Mouse (Mus musculus) MEL (cell line): ENCODE data around the gene Ccdc38. TPM values are rescaled to one million over a fixed set of nuclear protein-coding genes. Genes with fewer than 3 reads are reported as not detected.

Experiments
- DNase-seq: peaks from one replicate; pipeline ENCODE4 v3.0.0; 2011; ENCODE audit warnings: low read depth, low spot score
- H3K27ac ChIP-seq: 2 replicates; pipeline ENCODE4 v1.5.1; 2012; ENCODE audit warnings: low read depth, mild to moderate bottlenecking, control low read depth, low read length, moderate library complexity; ENCODE audit not compliant: control insufficient read depth
- H3K27me3 ChIP-seq, 2 experiments: fragments of 150-350 bp in 1 of 2; sonication (generic) in 1 of 2; 2 replicates each; pipeline ENCODE4 v1.6.1; 2012; ENCODE audit warnings: low read length in 2 of 2, mild to moderate bottlenecking in 2 of 2, improper control_type of control experiment in 1 of 2, moderate library complexity in 1 of 2; ENCODE audit not compliant: insufficient read depth in 2 of 2, control insufficient read depth in 1 of 2
- H3K36me3 ChIP-seq, 2 experiments: 2 replicates each; pipeline ENCODE4 v1.6.1; 2012 to 2014; ENCODE audit warnings: low read length in 2 of 2, improper control_type of control experiment in 1 of 2, inconsistent platforms in 1 of 2, mild to moderate bottlenecking in 1 of 2; ENCODE audit not compliant: insufficient read depth in 2 of 2, control insufficient read depth in 1 of 2
- H3K4me1 ChIP-seq, 2 experiments: fragments of 150-350 bp in 1 of 2; sonication (generic) in 1 of 2; 2 replicates each; pipeline ENCODE4 v1.6.1; 2012; ENCODE audit warnings: low read length in 2 of 2, improper control_type of control experiment in 1 of 2, mild to moderate bottlenecking in 1 of 2; ENCODE audit not compliant: insufficient read depth in 2 of 2, control insufficient read depth in 1 of 2
- H3K4me3 ChIP-seq, 2 experiments: fragments of 150-350 bp in 1 of 2; sonication (generic) in 1 of 2; 2 replicates each; pipeline ENCODE4 v1.5.1; 2012; ENCODE audit warnings: low read depth in 2 of 2, low read length in 2 of 2, mild to moderate bottlenecking in 2 of 2, moderate library complexity in 2 of 2, control low read depth in 1 of 2, improper control_type of control experiment in 1 of 2; ENCODE audit not compliant: control insufficient read depth in 1 of 2, insufficient read depth in 1 of 2
- H3K79me2 ChIP-seq: 2 replicates; pipeline ENCODE4 v1.6.1; 2012; ENCODE audit warnings: mild to moderate bottlenecking, low read length, moderate library complexity; ENCODE audit not compliant: control insufficient read depth, poor library complexity, insufficient read depth
- H3K9ac ChIP-seq: 2 replicates; pipeline ENCODE4 v1.6.1; 2012; ENCODE audit warnings: low read depth, mild to moderate bottlenecking, control low read depth, low read length, moderate library complexity; ENCODE audit not compliant: control insufficient read depth, poor library complexity, severe bottlenecking
- H3K9me3 ChIP-seq: fragments of 150-350 bp; sonication (generic); replicated peaks from 2 replicates; pipeline ENCODE4 v1.6.1; 2012; ENCODE audit warnings: mild to moderate bottlenecking, low read length, improper control_type of control experiment, moderate library complexity; ENCODE audit not compliant: insufficient read depth
- BHLHE40 ChIP-seq: IDR thresholded peaks from 2 replicates; pipeline ENCODE4 v1.6.1; 2012; ENCODE audit warnings: low read depth, mild to moderate bottlenecking, inconsistent platforms, low read length, improper control_type of control experiment, borderline replicate concordance
- CHD1 ChIP-seq: IDR thresholded peaks from 2 replicates; pipeline ENCODE4 v1.6.1; 2012; ENCODE audit warnings: low read depth, mild to moderate bottlenecking, inconsistent platforms, low read length, improper control_type of control experiment
- E2F4 ChIP-seq: IDR thresholded peaks from 2 replicates; pipeline ENCODE4 v1.6.1; 2011; ENCODE audit warnings: low read depth, low read length, improper control_type of control experiment, borderline replicate concordance
- ELF1 ChIP-seq: IDR thresholded peaks from 2 replicates; pipeline ENCODE4 v1.6.1; 2014; ENCODE audit warnings: low read depth, mild to moderate bottlenecking, inconsistent platforms, low read length, improper control_type of control experiment, moderate library complexity
- GABPA ChIP-seq: IDR thresholded peaks from 2 replicates; pipeline ENCODE4 v1.6.1; 2012; ENCODE audit warnings: low read depth, mild to moderate bottlenecking, inconsistent platforms, low read length, improper control_type of control experiment, moderate library complexity
- GATA1 ChIP-seq: IDR thresholded peaks from 2 replicates; pipeline ENCODE4 v1.6.1; 2011; ENCODE audit warnings: low read depth, low read length, improper control_type of control experiment
- HCFC1 ChIP-seq: IDR thresholded peaks from 2 replicates; pipeline ENCODE4 v1.6.1; 2012; ENCODE audit warnings: low read depth, mild to moderate bottlenecking, inconsistent platforms, low read length, improper control_type of control experiment, moderate library complexity
- KAT2A ChIP-seq: conservative IDR thresholded peaks from 2 replicates; pipeline ENCODE4 v1.6.1; 2012; ENCODE audit warnings: low read depth, low read length, improper control_type of control experiment, inconsistent platforms
- MAFK ChIP-seq: IDR thresholded peaks from 2 replicates; pipeline ENCODE4 v1.6.1; 2011; ENCODE audit warnings: low read depth, mild to moderate bottlenecking, low read length, improper control_type of control experiment, borderline replicate concordance
- MEF2A ChIP-seq: IDR thresholded peaks from 2 replicates; pipeline ENCODE4 v1.6.1; 2014; ENCODE audit warnings: low read depth, mild to moderate bottlenecking, inconsistent platforms, low read length, improper control_type of control experiment; ENCODE audit not compliant: poor library complexity, insufficient replicate concordance, severe bottlenecking; ENCODE audit errors: extremely low read depth
- MXI1 ChIP-seq: IDR thresholded peaks from 2 replicates; pipeline ENCODE4 v1.6.1; 2011; ENCODE audit warnings: mild to moderate bottlenecking, low read depth, low read length, improper control_type of control experiment
- MYC ChIP-seq: IDR thresholded peaks from 2 replicates; pipeline ENCODE4 v1.6.1; 2011; ENCODE audit warnings: low read depth, mild to moderate bottlenecking, low read length, improper control_type of control experiment, moderate library complexity
- NELFE ChIP-seq: IDR thresholded peaks from 2 replicates; pipeline ENCODE4 v1.6.1; 2011; ENCODE audit warnings: low read depth, low read length, improper control_type of control experiment
- POLR2A ChIP-seq, 2 experiments: IDR thresholded peaks; 2 replicates each; pipeline ENCODE4 v1.6.1; 2011 to 2012; ENCODE audit warnings: low read length in 2 of 2, mild to moderate bottlenecking in 2 of 2, control low read depth in 1 of 2, improper control_type of control experiment in 1 of 2, low read depth in 1 of 2, moderate library complexity in 1 of 2; ENCODE audit not compliant: control insufficient read depth in 1 of 2, insufficient read depth in 1 of 2, poor library complexity in 1 of 2
- POLR2AphosphoS2 ChIP-seq: IDR thresholded peaks from 2 replicates; pipeline ENCODE4 v1.6.1; 2011; ENCODE audit warnings: low read length, improper control_type of control experiment
- POLR2AphosphoS5 ChIP-seq: IDR thresholded peaks from 2 replicates; pipeline ENCODE4 v1.6.1; 2012; ENCODE audit warnings: low read depth, borderline replicate concordance, mild to moderate bottlenecking, inconsistent platforms, low read length, moderate library complexity, mixed read lengths
- RAD21 ChIP-seq: IDR thresholded peaks from 2 replicates; pipeline ENCODE4 v1.6.1; 2011; ENCODE audit warnings: mild to moderate bottlenecking, low read depth, low read length, improper control_type of control experiment
- RCOR1 ChIP-seq: IDR thresholded peaks from 2 replicates; pipeline ENCODE4 v1.6.1; 2012; ENCODE audit warnings: low read depth, mild to moderate bottlenecking, inconsistent platforms, low read length, improper control_type of control experiment
- SMC3 ChIP-seq: IDR thresholded peaks from 2 replicates; pipeline ENCODE4 v1.6.1; 2011; ENCODE audit warnings: low read depth, low read length, improper control_type of control experiment
- TAL1 ChIP-seq: IDR thresholded peaks from 2 replicates; pipeline ENCODE4 v1.6.1; 2012; ENCODE audit warnings: mild to moderate bottlenecking, inconsistent platforms, low read length, moderate library complexity, mixed read lengths
- TBP ChIP-seq: IDR thresholded peaks from 2 replicates; pipeline ENCODE4 v1.8.0; 2011; ENCODE audit warnings: low read depth, low read length, improper control_type of control experiment
- UBTF ChIP-seq: IDR thresholded peaks from 2 replicates; pipeline ENCODE4 v1.6.1; 2012; ENCODE audit warnings: low read depth, mild to moderate bottlenecking, inconsistent platforms, low read length, improper control_type of control experiment, moderate library complexity, borderline replicate concordance; ENCODE audit not compliant: insufficient read depth
- ZKSCAN1 ChIP-seq: IDR thresholded peaks from 2 replicates; pipeline ENCODE4 v1.6.1; 2012; ENCODE audit warnings: low read depth, mild to moderate bottlenecking, inconsistent platforms, low read length, improper control_type of control experiment, moderate library complexity
- ZNF384 ChIP-seq: IDR thresholded peaks from 2 replicates; pipeline ENCODE4 v1.6.1; 2012; ENCODE audit warnings: low read depth, mild to moderate bottlenecking, inconsistent platforms, low read length, improper control_type of control experiment
- polyA plus RNA-seq, 2 experiments: library from polyadenylated mRNA; stranded (reverse) in 1 of 2; unstranded in 1 of 2; fragments of >175 nt in 1 of 2; fragments of >200 nt in 1 of 2; gene quantifications; 2 replicates each; pipeline versions ENCODE4 v1.2.1 to v1.2.4; 2012; ENCODE audit warnings: low replicate concordance in 2 of 2, low read depth in 1 of 2; ENCODE audit not compliant: insufficient read length in 2 of 2, insufficient read depth in 1 of 2, missing spikeins in 1 of 2
- total RNA-seq: library from RNA; depleted of rRNA; stranded (reverse); fragments of 300-350 nt; gene quantifications from 2 replicates; pipeline ENCODE4 v1.2.3, GENCODE M21; 2012

Ccdc38 gene
- total and polyA plus RNA-seq, 3 experiments = 0.22 TPM; not detected in 2

DNA sequence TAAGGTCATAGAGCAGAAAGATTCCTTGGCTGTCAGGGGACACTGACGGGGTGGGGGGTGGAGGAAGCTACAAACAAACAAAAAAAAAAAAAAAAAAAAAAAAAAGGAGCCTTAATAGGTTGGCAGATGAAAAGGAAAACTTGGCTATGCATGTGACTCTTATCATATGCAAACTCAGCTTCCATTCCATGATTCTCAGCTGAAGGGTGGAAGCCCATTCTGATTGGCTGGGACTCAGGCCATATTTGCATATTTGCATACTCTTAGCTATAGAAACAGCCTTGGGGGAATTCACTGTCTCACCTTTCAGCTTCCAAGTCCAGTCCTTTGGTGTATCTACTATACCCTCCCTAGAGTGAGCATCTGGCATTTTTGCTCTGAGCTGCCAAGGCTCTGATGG is 25.0 kb upstream of the Ccdc38 start:
- no peak overlapping the region for H3K9ac ChIP-seq
- H3K4me1 ChIP-seq = peaks cover 0 to 3% of the 10 kb centered on the region in 2 experiments; a peak in 1 of 4 replicates
- H3K36me3 ChIP-seq = no peaks in the 10 kb centered on the region
- H3K27me3 ChIP-seq = no peaks in the 10 kb centered on the region
- no peaks in the 10 kb centered on the region for H3K79me2 ChIP-seq
- TF ChIP-seq POLR2A (IDR thresholded peaks at IDR 0.05; ENCODE audit: control insufficient read depth in 1 of 2, insufficient read depth in 1 of 2, low read depth in 1 of 2, low read length in 2 of 2, poor library complexity in 1 of 2) (no peak), POLR2AphosphoS5 (no peak), MEF2A (no peak), RAD21 (no peak), ELF1 (no peak), SMC3 (no peak), MAFK (no peak), GABPA (no peak), POLR2AphosphoS2 (no peak), MYC (0 out of 2 replicates have a peak, but pooled peaks have one; percentile 22), KAT2A (no peak), E2F4 (no peak), TAL1 (no peak), ZNF384 (peak; percentile 73), BHLHE40 (peak; percentile 70; the same call in 1 of the 2 replicates), CHD1 (no peak), MXI1 (no peak), NELFE (no peak), ZKSCAN1 (no peak), GATA1 (peak; percentile 63), UBTF (no peak), TBP (no peak), HCFC1 (no peak), RCOR1 (no peak)
- peak; percentile 86 for DNase-seq
- no peaks in the 10 kb centered on the region for H3K9me3 ChIP-seq
- H3K4me3 ChIP-seq = no peak overlapping the region
- H3K27ac ChIP-seq = no peak overlapping the region
